In the genomic region with DNA sequence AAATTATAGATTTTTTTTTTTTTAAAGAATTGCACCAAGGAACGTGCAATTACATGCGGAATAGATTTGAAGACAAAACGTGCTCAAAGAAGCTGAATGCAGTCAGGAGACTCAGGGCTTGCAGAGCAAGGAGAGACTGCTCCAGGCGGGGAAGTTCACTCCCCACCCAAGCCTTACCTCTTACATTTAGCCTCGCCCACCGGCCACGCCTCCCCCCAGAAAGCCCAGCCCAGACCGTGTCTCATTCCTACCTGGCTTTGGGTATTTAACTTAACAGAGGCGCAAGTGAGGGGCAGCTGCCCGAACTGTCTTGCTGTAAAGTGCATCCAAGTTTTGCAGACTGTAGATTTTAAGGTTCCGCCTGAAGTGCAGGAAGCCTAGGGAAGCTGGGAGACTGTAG, we compare ENCODE assay signal across 8 mouse cellular contexts.
A peak's percentile ranks its signal among the peaks of the same experiment; 100 is the strongest.
DNase-seq lines count a peak whose midpoint lies in the region; ATAC-seq and TF ChIP-seq lines count a peak whose summit lies in the region.

No protein-coding gene starts in this region.

- no peak overlapping the region for H3K27ac ChIP-seq in hindbrain, embryonic 12.5 days
- H3K27ac ChIP-seq in lung, postnatal 0 days (ENCODE audit: low read length) = no peak overlapping the region
- no peak overlapping the region for H3K27ac ChIP-seq in thymus, adult 2 months (ENCODE audit: control insufficient read depth, insufficient read depth, low read length)

- H3K4me2 ChIP-seq in hindbrain, embryonic 12.5 days (replicated peaks) = peak overlapping the region; percentile 56
- H3K4me2 ChIP-seq in lung, postnatal 0 days (replicated peaks; ENCODE audit: low read depth, low read length) = peak overlapping the region; percentile 38

- H3K36me3 ChIP-seq in hindbrain, embryonic 12.5 days = no peaks in the 10 kb centered on the region
- no peaks in the 10 kb centered on the region for H3K36me3 ChIP-seq in lung, postnatal 0 days (ENCODE audit: insufficient read depth, low read length)
- H3K36me3 ChIP-seq in thymus, adult 2 months (ENCODE audit: control insufficient read depth, insufficient read depth, low read length) = no peaks in the 10 kb centered on the region

- TF ChIP-seq CTCF in lung, postnatal 0 days (IDR thresholded peaks at IDR 0.05) = no peak
- TF ChIP-seq CTCF in thymus, adult 2 months (IDR thresholded peaks at IDR 0.05; ENCODE audit: borderline replicate concordance, control insufficient read depth, extremely low read depth, insufficient read depth, low read length, poor library complexity) = no peak

- TF ChIP-seq POLR2A in thymus, adult 2 months (IDR thresholded peaks at IDR 0.05; ENCODE audit: control insufficient read depth, extremely low read depth, insufficient read depth, low read length, poor library complexity) = no peak

- H3K9me3 ChIP-seq in hindbrain, embryonic 12.5 days (replicated peaks) = 0 out of 2 replicates have a peak, but pooled peaks cover 4% of the 10 kb centered on the region
- no peaks in the 10 kb centered on the region for H3K9me3 ChIP-seq in lung, postnatal 0 days (ENCODE audit: low read length)

- DNase-seq in urinary bladder, postnatal 25 days (ENCODE audit: low spot score) = peak; percentile 16
- DNase-seq in urinary bladder, adult 2 months (ENCODE audit: low spot score) = no peak
- peak; percentile 55 for DNase-seq in lung, postnatal 0 days (ENCODE audit: low spot score)
- peak; percentile 28 for DNase-seq in yolk sac, embryonic 10.5 days (ENCODE audit: low spot score)
- no peak for DNase-seq in thymus, adult 2 months
- no peak for DNase-seq in cerebellum, adult 9-10 months
- DNase-seq in left cerebral cortex, postnatal 36 days (ENCODE audit: low spot score in 2 of 2) = no peak

- no peak overlapping the region for H3K9ac ChIP-seq in hindbrain, embryonic 12.5 days
- H3K9ac ChIP-seq in lung, postnatal 0 days (replicated peaks; ENCODE audit: low read depth) = no peak overlapping the region

- intact Hi-C loops in left cerebral cortex, postnatal 36 days (cut with DNase I) = no loop called here

- TF ChIP-seq EP300 in lung, postnatal 0 days (IDR thresholded peaks at IDR 0.05) = no peak

- 11% methylated on average over 11 of the region's 11 CpGs for WGBS in hindbrain, embryonic 12.5 days
- 12% methylated on average over 11 of the region's 11 CpGs for WGBS in lung, postnatal 0 days
- 36% methylated on average over 11 of the region's 11 CpGs for WGBS in thymus, adult 2 months

- ATAC-seq in hindbrain, embryonic 12.5 days (ENCODE audit: low FRiP score) = no peak
- peak; percentile 75 for ATAC-seq in lung, postnatal 0 days

- H3K4me3 ChIP-seq in hindbrain, embryonic 12.5 days = peak overlapping the region; percentile 25; the same call in 1 of the 2 replicates
- 0 out of 2 replicates have a peak overlapping the region, but pooled peaks have one; percentile 6 for H3K4me3 ChIP-seq in lung, postnatal 0 days (ENCODE audit: low read depth, low read length)
- no peak overlapping the region for H3K4me3 ChIP-seq in thymus, adult 2 months (ENCODE audit: control insufficient read depth, insufficient read depth, low read length)

- H3K27me3 ChIP-seq in hindbrain, embryonic 12.5 days = 0 out of 2 replicates have a peak, but pooled peaks cover 3% of the 10 kb centered on the region
- H3K27me3 ChIP-seq in lung, postnatal 0 days (replicated peaks; ENCODE audit: insufficient read depth, low read length) = no peaks in the 10 kb centered on the region
- no peaks in the 10 kb centered on the region for H3K27me3 ChIP-seq in thymus, adult 2 months (ENCODE audit: control insufficient read depth, insufficient read depth, low read length)

- H3K4me1 ChIP-seq in hindbrain, embryonic 12.5 days = peaks cover 36% of the 10 kb centered on the region
- H3K4me1 ChIP-seq in lung, postnatal 0 days (ENCODE audit: insufficient read depth, low read depth, low read length) = no peaks in the 10 kb centered on the region
- no peaks in the 10 kb centered on the region for H3K4me1 ChIP-seq in thymus, adult 2 months (replicated peaks; ENCODE audit: control insufficient read depth, insufficient read depth, low read length)

Comparison
In these comparisons a context has a peak if more than half of its experiments do, and no peak if none do; other contexts are left out.
1. DNase-seq: peak in urinary bladder, postnatal 25 days (single experiment), lung, postnatal 0 days (single experiment) and yolk sac, embryonic 10.5 days (single experiment); none in urinary bladder, adult 2 months (single experiment), thymus, adult 2 months (single experiment), cerebellum, adult 9-10 months (single experiment) and left cerebral cortex, postnatal 36 days (0 of 2).